Mouse (Mus musculus) hindbrain, embryonic 11.5 days (tissue): ENCODE measurements at regions not wholly inside any gene's neighbourhood (a gene's known extent, or its start where the extent isn't known, plus 50 kb on each side); places are given as distances from the start of the nearest gene placed in this dataset.

ENCODE experiments used
- ATAC-seq: fragments of 200-750 bp; cut with Nextera tagmentation; 2 replicates; pipeline ENCODE4 v1.8.0; 2017; ENCODE audit warnings: mild to moderate bottlenecking, moderate TSS enrichment, moderate library complexity; ENCODE audit not compliant: low FRiP score
- DNase-seq: peaks from one replicate; pipeline ENCODE4 v3.0.0-alpha.2; 2015; ENCODE audit warnings: low spot score
- H3K27ac ChIP-seq: fragments of 300-500 bp; sonication (generic); 2 replicates; pipeline ENCODE4 v1.5.1; 2014; ENCODE audit warnings: mild to moderate bottlenecking, low read depth, low read length
- H3K27me3 ChIP-seq: fragments of 300-500 bp; sonication (generic); 2 replicates; pipeline ENCODE4 v1.6.1; 2014; ENCODE audit warnings: mild to moderate bottlenecking, low read length, moderate library complexity, mixed read lengths; ENCODE audit not compliant: control insufficient read depth, insufficient read depth
- H3K36me3 ChIP-seq: fragments of 300-500 bp; sonication (generic); 2 replicates; pipeline ENCODE4 v1.6.1; 2014; ENCODE audit warnings: mild to moderate bottlenecking, low read length, moderate library complexity, mixed read lengths; ENCODE audit not compliant: control insufficient read depth, insufficient read depth
- H3K4me1 ChIP-seq: fragments of 300-500 bp; sonication (generic); replicated peaks from 2 replicates; pipeline ENCODE4 v1.6.1; 2014; ENCODE audit warnings: low read length, mixed read lengths; ENCODE audit not compliant: control insufficient read depth, insufficient read depth
- H3K4me2 ChIP-seq: fragments of 300-500 bp; sonication (generic); replicated peaks from 2 replicates; pipeline ENCODE4 v1.6.1; 2014; ENCODE audit warnings: mild to moderate bottlenecking, low read depth, low read length
- H3K4me3 ChIP-seq: fragments of 300-500 bp; sonication (generic); 2 replicates; pipeline ENCODE4 v1.5.1; 2014; ENCODE audit warnings: low read depth, low read length
- H3K9ac ChIP-seq: fragments of 300-500 bp; sonication (generic); 2 replicates; pipeline ENCODE4 v1.6.1; 2014; ENCODE audit warnings: low read depth, low read length
- H3K9me3 ChIP-seq: fragments of 300-500 bp; sonication (generic); 2 replicates; pipeline ENCODE4 v1.6.1; 2016; ENCODE audit warnings: low read length; ENCODE audit not compliant: control insufficient read depth
- WGBS: fragments of 180-500 bp; shearing (Covaris S2); extraction: QIAGEN DNeasy Blood & Tissue Kit; methylation state at CpG from one replicate; pipeline ENCODE4 v1.1.7; 2014; 5-methylcytosine and 5-hydroxymethylcytosine counted together

DNA sequence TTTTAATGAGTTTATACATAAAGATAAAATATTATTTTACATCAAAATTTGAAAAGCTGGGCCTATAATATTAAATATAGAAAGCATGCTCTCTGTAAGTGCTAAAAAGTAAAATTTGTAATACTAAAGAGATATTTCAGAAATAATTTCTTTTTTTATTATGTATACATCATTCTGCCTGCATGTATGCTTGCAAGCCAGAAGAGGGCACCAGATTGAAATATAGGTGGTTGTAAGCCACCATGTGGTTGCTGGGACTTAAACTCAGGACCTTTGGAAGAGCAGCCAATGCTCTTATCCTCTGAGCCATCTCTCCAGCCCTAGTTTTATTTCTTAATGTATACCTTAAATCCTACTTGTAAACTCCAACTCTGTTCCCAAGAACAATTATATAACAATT is 231.7 kb upstream of the Pitrm1 start:
- Histone ChIP-seq H3K36me3 (no peaks in the 10 kb centered on the region), H3K4me2 (no peak overlapping the region), H3K9ac (no peak overlapping the region), H3K4me3 (no peak overlapping the region), H3K27ac (no peak overlapping the region), H3K4me1 (no peaks in the 10 kb centered on the region), H3K9me3 (no peaks in the 10 kb centered on the region), H3K27me3 (no peaks in the 10 kb centered on the region)
- ATAC-seq (no peak), DNase-seq (no peak)

DNA sequence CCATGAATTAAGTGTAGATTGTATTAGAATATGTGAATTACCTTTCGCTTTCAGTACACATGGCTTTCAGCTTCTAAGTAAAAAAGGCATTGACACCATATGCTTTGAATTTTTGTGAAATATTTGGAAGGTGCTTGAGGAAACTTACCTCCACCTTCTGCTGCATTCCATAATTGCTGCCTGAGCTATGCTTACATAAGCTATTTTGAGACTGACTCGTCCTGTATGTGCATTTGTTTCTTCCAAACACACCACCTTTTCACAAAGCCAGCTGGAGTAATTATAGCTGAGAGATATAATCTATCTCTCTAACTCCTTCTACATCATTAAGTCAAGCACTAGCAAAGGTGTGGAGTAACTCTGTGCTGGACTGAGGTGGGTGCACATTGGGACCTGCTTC is 224.0 kb upstream of the Pitrm1 start:
- no peak overlapping the region for H3K9ac ChIP-seq
- H3K4me2 ChIP-seq, result no peak overlapping the region
- 81% methylated on average over 2 of the region's 2 CpGs for WGBS
- no peaks in the 10 kb centered on the region for H3K4me1 ChIP-seq
- ATAC-seq (no peak), DNase-seq (no peak)
- H3K27me3 ChIP-seq, result no peaks in the 10 kb centered on the region
- no peaks in the 10 kb centered on the region for H3K9me3 ChIP-seq
- no peak overlapping the region for H3K27ac ChIP-seq
- no peaks in the 10 kb centered on the region for H3K36me3 ChIP-seq
- H3K4me3 ChIP-seq, result no peak overlapping the region

DNA sequence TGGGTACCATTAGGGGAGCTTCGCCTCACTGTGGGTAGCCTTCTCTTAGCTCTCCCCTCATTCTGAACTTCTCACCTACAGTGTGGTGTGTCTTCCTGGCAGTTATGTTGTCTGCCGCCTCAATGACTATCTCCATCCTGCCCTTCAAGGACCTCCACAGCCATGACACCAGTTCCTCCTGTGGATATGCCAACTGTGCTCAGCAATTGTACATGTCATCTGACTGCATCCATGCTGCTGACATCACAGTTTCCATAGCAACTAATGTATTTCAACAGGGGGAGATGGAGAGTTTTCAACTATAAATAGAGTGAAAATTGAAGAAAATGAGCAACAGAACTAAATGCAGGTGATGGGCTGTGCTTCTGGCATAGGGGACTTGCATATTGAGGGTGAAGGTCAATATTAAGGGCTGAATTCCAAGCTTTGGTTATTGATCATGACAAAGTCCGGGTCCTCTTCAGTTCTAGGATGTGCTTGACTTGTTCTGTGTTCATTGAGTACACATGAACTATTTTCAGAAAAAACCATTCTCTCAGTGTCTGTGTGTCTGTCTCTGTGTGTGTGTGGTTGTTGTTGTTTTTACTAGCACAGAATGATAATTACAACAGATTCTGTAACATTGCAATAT is 217.5 kb upstream of the Pitrm1 start:
- no peaks in the 10 kb centered on the region for H3K36me3 ChIP-seq
- no peak overlapping the region for H3K27ac ChIP-seq
- ATAC-seq, result no peak
- no peaks in the 10 kb centered on the region for H3K4me1 ChIP-seq
- no peak overlapping the region for H3K4me2 ChIP-seq
- no peaks in the 10 kb centered on the region for H3K9me3 ChIP-seq
- no peak overlapping the region for H3K9ac ChIP-seq
- H3K27me3 ChIP-seq, result no peaks in the 10 kb centered on the region
- 93% methylated on average over 3 of the region's 3 CpGs for WGBS
- no peak overlapping the region for H3K4me3 ChIP-seq
- no peak for DNase-seq

GRCm38 (mm10) chr13:6340157-6340556 is 207.8 kb upstream of the Pitrm1 start:
- no peak overlapping the region for H3K9ac ChIP-seq
- no peaks in the 10 kb centered on the region for H3K27me3 ChIP-seq
- H3K4me2 ChIP-seq, result no peak overlapping the region
- H3K4me1 ChIP-seq, result no peaks in the 10 kb centered on the region
- H3K36me3 ChIP-seq, result no peaks in the 10 kb centered on the region
- H3K9me3 ChIP-seq, result no peaks in the 10 kb centered on the region
- 76% methylated on average over 7 of the region's 7 CpGs for WGBS
- no peak for DNase-seq
- no peak overlapping the region for H3K4me3 ChIP-seq
- ATAC-seq, result no peak
- H3K27ac ChIP-seq, result no peak overlapping the region

DNA sequence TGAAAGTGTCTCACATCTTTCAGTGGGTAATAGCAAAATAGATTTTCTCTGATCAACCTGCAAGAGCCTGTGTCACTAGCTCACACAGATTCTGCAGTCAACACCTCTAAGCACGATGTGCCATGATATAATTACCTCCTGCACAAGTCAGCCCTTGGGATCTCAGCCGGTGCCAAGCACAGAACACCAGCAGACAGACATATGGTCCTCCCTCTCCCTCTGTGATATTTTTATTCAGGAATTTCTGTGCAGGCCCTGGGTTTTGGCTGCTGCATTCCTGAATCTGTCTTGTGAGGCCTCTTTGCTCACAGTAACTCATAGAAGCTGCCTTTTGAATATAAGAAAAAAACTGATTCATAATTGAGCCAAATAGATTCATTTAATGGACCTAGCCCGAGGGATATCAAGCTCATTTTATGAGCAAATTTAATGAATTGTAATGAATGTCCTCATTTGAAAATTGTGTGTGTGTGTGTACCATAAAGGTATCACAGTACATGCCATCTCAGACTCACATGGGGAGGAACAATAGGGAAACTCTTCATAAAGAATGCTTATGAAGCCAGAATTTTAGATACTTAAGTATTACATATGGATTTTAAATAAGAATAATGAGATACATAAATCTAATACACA is 206.7 kb upstream of the Pitrm1 start:
- no peak for ATAC-seq
- Histone ChIP-seq H3K4me1 (no peaks in the 10 kb centered on the region), H3K9ac (no peak overlapping the region), H3K4me2 (no peak overlapping the region), H3K27me3 (no peaks in the 10 kb centered on the region), H3K36me3 (no peaks in the 10 kb centered on the region), H3K9me3 (no peaks in the 10 kb centered on the region), H3K4me3 (no peak overlapping the region), H3K27ac (no peak overlapping the region)
- 68% methylated on average over 3 of the region's 3 CpGs for WGBS
- DNase-seq, result no peak

DNA sequence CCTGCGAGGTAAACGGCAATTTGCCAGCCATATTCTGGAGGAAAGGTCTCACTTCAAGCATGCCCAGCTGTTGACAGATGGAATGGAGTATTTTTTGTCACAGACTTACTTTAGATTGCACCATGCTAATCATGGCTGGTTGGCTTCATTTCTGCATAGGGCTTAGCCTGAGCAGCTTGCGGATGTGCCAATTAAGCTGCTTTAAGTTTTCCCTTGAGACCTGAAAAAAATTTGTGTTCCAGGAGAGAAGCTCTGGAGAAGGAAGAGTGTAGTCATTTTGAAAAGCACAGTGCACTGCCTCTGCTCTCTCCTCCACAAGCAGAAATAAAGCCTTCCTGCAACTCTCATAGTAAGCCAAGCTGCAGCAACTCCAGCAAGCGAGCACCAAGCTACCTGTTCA is 182.8 kb upstream of the Pitrm1 start:
- 87% methylated on average over 4 of the region's 4 CpGs for WGBS
- ATAC-seq, result no peak

GRCm38 (mm10) chr13:6367661-6368060 is 180.3 kb upstream of the Pitrm1 start:
- 77% methylated on average over 1 of the region's 1 CpGs for WGBS
- no peak for DNase-seq
- no peak for ATAC-seq

More for the DNA sequence above, 182.8 kb upstream of the Pitrm1 start:
- no peak overlapping the region for H3K4me3 ChIP-seq
- H3K9me3 ChIP-seq, result no peaks in the 10 kb centered on the region
- no peak overlapping the region for H3K9ac ChIP-seq
- no peaks in the 10 kb centered on the region for H3K36me3 ChIP-seq
- no peaks in the 10 kb centered on the region for H3K27me3 ChIP-seq
- no peaks in the 10 kb centered on the region for H3K4me1 ChIP-seq
- no peak overlapping the region for H3K27ac ChIP-seq
- DNase-seq, result no peak
- H3K4me2 ChIP-seq, result no peak overlapping the region

DNA sequence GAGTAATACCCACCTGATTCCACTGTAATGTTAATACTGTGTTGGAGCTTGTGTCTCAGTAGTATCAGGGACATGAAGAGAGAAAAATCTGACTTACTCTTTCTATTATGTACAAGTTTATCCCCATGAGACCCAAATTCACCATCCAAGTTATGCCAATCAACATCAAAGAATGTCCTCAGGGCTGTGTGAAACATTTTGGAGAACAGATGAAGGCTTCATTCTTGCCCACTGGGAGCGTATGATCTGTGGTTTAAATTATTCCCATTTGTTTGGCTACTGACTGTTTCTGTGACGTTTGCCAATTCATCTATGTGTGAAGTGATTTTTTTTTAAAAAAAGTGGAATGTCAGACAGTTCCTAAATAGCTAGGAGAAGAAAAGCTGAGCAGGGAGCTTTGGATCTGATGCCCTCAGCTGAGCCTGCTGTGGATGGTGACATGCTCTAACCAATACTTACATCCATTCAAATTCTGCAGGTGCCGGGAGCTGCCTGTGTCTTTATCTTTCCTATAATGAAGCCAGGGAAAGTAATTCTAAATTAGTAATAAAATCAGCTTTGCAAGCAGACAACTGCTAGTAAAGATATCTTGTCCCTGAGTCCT is 173.3 kb upstream of the Pitrm1 start:
- H3K4me2 ChIP-seq, result no peak overlapping the region
- WGBS, result 68% methylated on average over 3 of the region's 3 CpGs
- H3K9ac ChIP-seq, result no peak overlapping the region
- H3K36me3 ChIP-seq, result no peaks in the 10 kb centered on the region
- H3K27ac ChIP-seq, result no peak overlapping the region
- H3K4me3 ChIP-seq, result no peak overlapping the region
- H3K4me1 ChIP-seq, result no peaks in the 10 kb centered on the region
- ATAC-seq (no peak), DNase-seq (no peak)
- H3K27me3 ChIP-seq, result no peaks in the 10 kb centered on the region
- no peaks in the 10 kb centered on the region for H3K9me3 ChIP-seq

More at GRCm38 (mm10) chr13:6367661-6368060, 180.3 kb upstream of the Pitrm1 start:
- Histone ChIP-seq H3K9ac (no peak overlapping the region), H3K27ac (no peak overlapping the region), H3K4me2 (no peak overlapping the region), H3K36me3 (no peaks in the 10 kb centered on the region), H3K27me3 (no peaks in the 10 kb centered on the region), H3K4me3 (no peak overlapping the region), H3K4me1 (no peaks in the 10 kb centered on the region), H3K9me3 (no peaks in the 10 kb centered on the region)

- no peak for DNase-seq
- no peak overlapping the region for H3K9ac ChIP-seq
- ATAC-seq, result no peak
- no peak overlapping the region for H3K27ac ChIP-seq
- H3K4me3 ChIP-seq, result no peak overlapping the region
- no peaks in the 10 kb centered on the region for H3K4me1 ChIP-seq
- 85% methylated on average over 3 of the region's 3 CpGs for WGBS
- H3K9me3 ChIP-seq, result no peaks in the 10 kb centered on the region
- H3K36me3 ChIP-seq, result no peaks in the 10 kb centered on the region
- H3K4me2 ChIP-seq, result no peak overlapping the region
- H3K27me3 ChIP-seq, result no peaks in the 10 kb centered on the region
Measured at GRCm38 (mm10) chr13:6377919-6378318, 170.0 kb upstream of the Pitrm1 start.
